Mouse (Mus musculus) kidney, postnatal 0 days (tissue): ENCODE measurements at regions not wholly inside any gene's neighbourhood (a gene's known extent, or its start where the extent isn't known, plus 50 kb on each side); places are given as distances from the start of the nearest gene placed in this dataset.

Experiments
- ATAC-seq: fragments of 200-750 bp; cut with Nextera tagmentation; replicated peaks from 2 replicates; pipeline ENCODE4 v1.8.0; 2017; ENCODE audit warnings: low read depth, moderate number of reproducible peaks, moderate TSS enrichment, moderate library complexity; ENCODE audit not compliant: low FRiP score
- DNase-seq: peaks from one replicate; pipeline ENCODE4 v3.0.0-alpha.2; 2016; ENCODE audit warnings: low spot score
- H3K27ac ChIP-seq: fragments of 300-500 bp; sonication (generic); 2 replicates; pipeline ENCODE4 v1.5.1; 2014; ENCODE audit warnings: mild to moderate bottlenecking
- H3K27me3 ChIP-seq: fragments of 300-500 bp; sonication (generic); 2 replicates; pipeline ENCODE4 v1.6.1; 2014; ENCODE audit warnings: low read length, mixed read lengths; ENCODE audit not compliant: insufficient read depth
- H3K36me3 ChIP-seq: fragments of 300-500 bp; sonication (generic); 2 replicates; pipeline ENCODE4 v1.6.1; 2014; ENCODE audit warnings: low read length, mixed read lengths; ENCODE audit not compliant: insufficient read depth
- H3K4me1 ChIP-seq: fragments of 300-500 bp; sonication (generic); replicated peaks from 2 replicates; pipeline ENCODE4 v1.6.1; 2014; ENCODE audit warnings: antibody characterized with exemption, low read length, mixed read lengths; ENCODE audit not compliant: insufficient read depth
- H3K4me2 ChIP-seq: fragments of 300-500 bp; sonication (generic); 2 replicates; pipeline ENCODE4 v1.6.1; 2014; ENCODE audit warnings: mild to moderate bottlenecking, low read length, moderate library complexity, mixed read lengths
- H3K4me3 ChIP-seq: fragments of 300-500 bp; sonication (generic); replicated peaks from 2 replicates; pipeline ENCODE4 v1.5.1; 2014; ENCODE audit warnings: low read depth, low read length
- H3K9ac ChIP-seq: fragments of 300-500 bp; sonication (generic); 2 replicates; pipeline ENCODE4 v1.6.1; 2014; ENCODE audit warnings: low read depth, low read length
- H3K9me3 ChIP-seq: fragments of 300-500 bp; sonication (generic); replicated peaks from 2 replicates; pipeline ENCODE4 v1.6.1; 2016; ENCODE audit warnings: low read length, inconsistent platforms, mixed read lengths
- CTCF ChIP-seq: IDR thresholded peaks from 2 replicates; pipeline ENCODE4 v1.5.1; 2016; ENCODE audit warnings: antibody characterized with exemption, low read depth, mild to moderate bottlenecking, moderate library complexity
- WGBS: fragments of 180-500 bp; shearing (Covaris S2); extraction: QIAGEN DNeasy Blood & Tissue Kit; methylation state at CpG from one replicate; pipeline ENCODE4 v1.1.7; 2014; 5-methylcytosine and 5-hydroxymethylcytosine counted together

GRCm38 (mm10) chr1:35361465-35361864 lies 511.7 kb downstream of the Plekhb2 start:
- Histone ChIP-seq H3K4me1 (no peaks in the 10 kb centered on the region), H3K27me3 (no peaks in the 10 kb centered on the region), H3K4me3 (no peak overlapping the region), H3K4me2 (no peak overlapping the region), H3K36me3 (no peaks in the 10 kb centered on the region), H3K9me3 (no peaks in the 10 kb centered on the region), H3K9ac (no peak overlapping the region), H3K27ac (no peak overlapping the region)
- no peak for ATAC-seq
- 68% methylated on average over 3 of the region's 3 CpGs for WGBS
- no peak for TF ChIP-seq CTCF
- peak; percentile 3 for DNase-seq

- H3K4me1 ChIP-seq: no peaks in the 10 kb centered on the region
- no peaks in the 10 kb centered on the region for H3K9me3 ChIP-seq
- no peaks in the 10 kb centered on the region for H3K27me3 ChIP-seq
- H3K36me3 ChIP-seq: no peaks in the 10 kb centered on the region
- H3K4me2 ChIP-seq: no peak overlapping the region
- DNase-seq (no peak), ATAC-seq (no peak)
- TF ChIP-seq CTCF: no peak
- H3K27ac ChIP-seq: no peak overlapping the region
- H3K4me3 ChIP-seq: no peak overlapping the region
- WGBS: 51% methylated on average over 3 of the region's 3 CpGs
- H3K9ac ChIP-seq: no peak overlapping the region
These were observed 513.1 kb downstream of the Plekhb2 start for GRCm38 (mm10) chr1:35362836-35363235.

- ATAC-seq: no peak
- Histone ChIP-seq H3K4me1 (no peaks in the 10 kb centered on the region), H3K36me3 (no peaks in the 10 kb centered on the region), H3K9me3 (no peaks in the 10 kb centered on the region), H3K27ac (no peak overlapping the region), H3K4me3 (no peak overlapping the region), H3K4me2 (no peak overlapping the region), H3K27me3 (no peaks in the 10 kb centered on the region), H3K9ac (no peak overlapping the region)
- 78% methylated on average over 2 of the region's 2 CpGs for WGBS
- no peak for TF ChIP-seq CTCF
- no peak for DNase-seq
These were observed 516.8 kb downstream of the Plekhb2 start for GRCm38 (mm10) chr1:35366559-35366958.

GRCm38 (mm10) chr1:35372751-35373150 lies 523.0 kb downstream of the Plekhb2 start:
- Histone ChIP-seq H3K9ac (no peak overlapping the region), H3K4me1 (no peaks in the 10 kb centered on the region), H3K9me3 (no peaks in the 10 kb centered on the region), H3K4me3 (no peak overlapping the region), H3K36me3 (no peaks in the 10 kb centered on the region), H3K4me2 (no peak overlapping the region), H3K27me3 (no peaks in the 10 kb centered on the region), H3K27ac (no peak overlapping the region)
- WGBS: 88% methylated on average over 4 of the region's 4 CpGs
- ATAC-seq (no peak), DNase-seq (no peak)
- TF ChIP-seq CTCF: no peak

GRCm38 (mm10) chr1:35380633-35381385 lies 531.0 kb downstream of the Plekhb2 start:
- Histone ChIP-seq H3K27ac (no peak overlapping the region), H3K4me1 (no peaks in the 10 kb centered on the region), H3K9ac (no peak overlapping the region), H3K4me3 (no peak overlapping the region), H3K36me3 (no peaks in the 10 kb centered on the region), H3K27me3 (no peaks in the 10 kb centered on the region), H3K4me2 (no peak overlapping the region), H3K9me3 (no peaks in the 10 kb centered on the region)
- DNase-seq (peak; percentile 28), ATAC-seq (no peak)
- TF ChIP-seq CTCF: no peak
- WGBS: 65% methylated on average over 11 of the region's 11 CpGs

GRCm38 (mm10) chr1:35385430-35385829 lies 535.7 kb downstream of the Plekhb2 start:
- Histone ChIP-seq H3K4me3 (no peak overlapping the region), H3K27me3 (no peaks in the 10 kb centered on the region), H3K9me3 (no peaks in the 10 kb centered on the region), H3K27ac (no peak overlapping the region), H3K4me2 (peak overlapping the region; percentile 10; the same call in 1 of the 2 replicates), H3K4me1 (no peaks in the 10 kb centered on the region), H3K36me3 (no peaks in the 10 kb centered on the region), H3K9ac (no peak overlapping the region)
- no peak for ATAC-seq
- DNase-seq: peak; percentile 70
- 30% methylated on average over 9 of the region's 9 CpGs for WGBS
- peak; percentile 89 for TF ChIP-seq CTCF

- Histone ChIP-seq H3K9me3 (no peaks in the 10 kb centered on the region), H3K9ac (no peak overlapping the region), H3K4me1 (no peaks in the 10 kb centered on the region), H3K36me3 (no peaks in the 10 kb centered on the region), H3K4me2 (no peak overlapping the region), H3K27me3 (no peaks in the 10 kb centered on the region), H3K4me3 (no peak overlapping the region), H3K27ac (no peak overlapping the region)
- TF ChIP-seq CTCF: peak; percentile 79
- peak; percentile 68 for ATAC-seq
- DNase-seq: peak; percentile 52
- WGBS: 26% methylated on average over 6 of the region's 6 CpGs
These were observed 538.4 kb downstream of the Plekhb2 start for GRCm38 (mm10) chr1:35388181-35388580.
